Comparison of ENCODE assay signal across 1 mouse cellular context in the genomic region with DNA sequence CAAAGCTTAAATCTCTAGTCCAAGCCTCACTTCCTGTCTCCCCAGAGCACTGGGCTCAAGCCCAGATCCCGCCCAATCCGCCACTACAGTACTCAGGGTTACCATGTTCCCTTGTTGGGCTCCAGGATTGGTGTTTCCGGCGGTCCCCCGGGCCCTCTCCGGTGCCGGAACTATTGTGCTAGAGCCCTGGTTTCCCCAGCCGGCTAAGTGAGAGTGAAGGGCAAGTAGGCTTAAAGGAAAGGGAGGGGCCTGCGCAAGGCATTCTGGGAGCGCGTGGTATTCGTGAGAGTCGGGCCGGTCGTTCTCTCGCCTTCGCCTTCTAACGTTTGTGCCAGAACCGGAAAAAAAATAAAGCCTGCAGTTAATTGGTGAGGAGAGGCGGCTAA.
TF ChIP-seq lines count a peak whose summit lies in the region.

Gene Gucd1, minus strand, starts transcription at position 215 of the 386 bp plus-strand sequence.

TF ChIP-seq in CH12.LX, 34 proteins besides CTCF, POLR2A, EP300 and RAD21 (continued from another document):
- TF ChIP-seq MEF2A (IDR thresholded peaks at IDR 0.05; ENCODE audit: borderline replicate concordance, low read depth, low read length): peak; percentile 86
- peak; percentile 69; the same call in 1 of the 2 replicates for TF ChIP-seq UBTF (IDR thresholded peaks at IDR 0.05; ENCODE audit: low read depth, low read length)
- TF ChIP-seq MXI1 (IDR thresholded peaks at IDR 0.05; ENCODE audit: low read depth, low read length): peak; percentile 95
- TF ChIP-seq POLR2AphosphoS2 (IDR thresholded peaks at IDR 0.05; ENCODE audit: low read depth, low read length): peak; percentile 49; the same call in 1 of the 2 replicates
- TF ChIP-seq ZKSCAN1 (IDR thresholded peaks at IDR 0.05; ENCODE audit: borderline replicate concordance, low read depth, low read length): no peak
- TF ChIP-seq GABPA (IDR thresholded peaks at IDR 0.05; ENCODE audit: insufficient replicate concordance, low read depth, low read length): peak; percentile 59; the same call in 1 of the 2 replicates
- TF ChIP-seq IRF4 (IDR thresholded peaks at IDR 0.05; ENCODE audit: low read depth, low read length): peak; percentile 84
- peak; percentile 83; the same call in 1 of the 2 replicates for TF ChIP-seq CHD2 (IDR thresholded peaks at IDR 0.05; ENCODE audit: low read length)
